Mouse (Mus musculus): ENCODE measurements at regions not wholly inside any gene's neighbourhood (a gene's known extent, or its start where the extent isn't known, plus 50 kb on each side); places are given as distances from the start of the nearest gene placed in this dataset.
A peak's percentile ranks its signal among the peaks of the same experiment; 100 is the strongest.

DNA sequence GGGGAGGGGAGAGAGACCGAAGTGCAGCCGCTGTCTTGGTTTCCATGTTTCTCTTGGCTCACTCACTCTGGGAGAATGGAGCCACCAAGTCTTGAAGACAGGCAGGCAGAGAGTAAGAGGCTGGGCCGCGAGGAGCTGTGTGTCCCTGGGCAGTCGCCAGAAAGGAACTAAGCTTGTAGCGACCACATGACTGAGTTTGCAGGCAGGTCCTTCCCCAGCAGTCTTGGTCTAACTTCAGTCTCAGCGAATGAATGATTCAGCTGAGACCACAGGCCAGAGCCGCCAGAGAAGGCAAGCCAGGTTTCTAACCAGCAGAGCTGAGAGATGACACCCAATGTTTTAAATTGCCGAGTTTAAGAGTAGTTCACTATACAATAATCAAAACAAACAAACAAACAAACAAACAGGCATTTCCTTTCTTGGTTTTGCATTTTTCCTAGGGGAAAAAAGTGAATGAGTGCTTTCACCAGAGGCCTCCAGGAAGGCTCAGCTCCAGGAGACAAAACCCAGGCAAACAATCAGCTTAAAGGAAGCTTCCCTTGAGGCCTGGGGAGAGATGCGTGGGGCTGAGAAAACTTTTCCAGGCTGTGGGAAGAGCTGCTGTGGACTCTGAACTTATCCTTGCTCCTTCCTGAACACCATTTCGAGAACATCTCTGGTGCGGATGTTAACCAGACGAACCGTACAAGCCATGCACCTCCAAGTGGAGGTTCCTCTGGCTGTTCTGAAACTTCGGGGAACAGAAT, 82.1 kb downstream of the Vcpkmt start:
- H3K4me3 ChIP-seq (ENCODE audit: insufficient read depth, low read depth, low read length): no peak overlapping the region
- peak overlapping the region; percentile 98 for H3K27ac ChIP-seq (replicated peaks; ENCODE audit: low read depth, low read length)
- peaks cover 9% of the 10 kb centered on the region; the same call in 1 of the 2 replicates for H3K4me1 ChIP-seq (ENCODE audit: control insufficient read depth, insufficient read depth, insufficient read length, low read length)

DNA sequence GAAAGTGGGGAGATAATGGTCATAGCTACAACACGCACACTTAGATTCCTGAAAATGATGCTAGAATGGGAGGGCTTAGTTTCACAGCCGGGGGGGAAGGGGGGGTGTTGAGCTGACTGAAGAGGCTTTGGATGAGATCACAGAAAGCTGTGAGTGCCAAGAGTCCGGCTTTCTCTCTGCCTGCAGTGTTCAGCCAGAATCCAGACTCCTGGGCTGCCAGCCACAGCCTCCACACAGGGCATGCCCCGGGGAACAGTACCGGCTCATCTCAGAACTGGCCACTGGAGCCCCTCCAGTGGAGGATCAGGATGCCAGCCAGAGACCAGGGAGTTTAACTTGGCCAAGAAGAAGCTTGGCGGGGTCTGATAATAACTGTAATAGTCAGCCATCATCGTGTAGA, 85.7 kb downstream of the Vcpkmt start:
- H3K27ac ChIP-seq (replicated peaks; ENCODE audit: low read depth, low read length): no peak overlapping the region
- H3K4me1 ChIP-seq (ENCODE audit: control insufficient read depth, insufficient read depth, insufficient read length, low read length): peaks cover 14% of the 10 kb centered on the region
- no peak overlapping the region for H3K4me3 ChIP-seq (ENCODE audit: insufficient read depth, low read depth, low read length)

GRCm38 (mm10) chr12:69496341-69496904, 86.4 kb downstream of the Vcpkmt start:
- H3K27ac ChIP-seq (replicated peaks; ENCODE audit: low read depth, low read length): no peak overlapping the region
- peaks cover 14% of the 10 kb centered on the region for H3K4me1 ChIP-seq (ENCODE audit: control insufficient read depth, insufficient read depth, insufficient read length, low read length)
- H3K4me3 ChIP-seq (ENCODE audit: insufficient read depth, low read depth, low read length): no peak overlapping the region

DNA sequence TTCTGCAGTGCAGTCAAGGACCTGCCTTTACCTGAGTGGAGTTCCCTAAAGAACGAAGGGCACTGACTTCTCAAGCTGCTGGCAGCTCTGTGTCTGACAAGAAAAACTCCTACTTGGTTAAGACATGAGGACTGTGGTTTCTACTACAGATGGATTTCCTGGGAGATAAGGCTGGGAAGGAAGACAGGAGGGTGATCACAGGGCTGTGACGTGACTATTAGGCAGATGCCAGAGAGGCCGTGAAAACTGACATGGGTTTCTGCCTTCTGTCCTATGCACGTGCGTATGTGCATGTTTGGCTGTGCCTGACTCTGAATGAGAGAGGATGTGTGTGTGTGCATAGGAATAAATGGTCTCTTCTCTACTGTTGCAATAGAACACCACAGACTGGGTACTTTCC, 87.1 kb downstream of the Vcpkmt start:
- Histone ChIP-seq H3K4me1 (ENCODE audit: control insufficient read depth, insufficient read depth, insufficient read length, low read length) (peaks cover 11% of the 10 kb centered on the region), H3K4me3 (ENCODE audit: insufficient read depth, low read depth, low read length) (no peak overlapping the region), H3K27ac (replicated peaks; ENCODE audit: low read depth, low read length) (no peak overlapping the region)

DNA sequence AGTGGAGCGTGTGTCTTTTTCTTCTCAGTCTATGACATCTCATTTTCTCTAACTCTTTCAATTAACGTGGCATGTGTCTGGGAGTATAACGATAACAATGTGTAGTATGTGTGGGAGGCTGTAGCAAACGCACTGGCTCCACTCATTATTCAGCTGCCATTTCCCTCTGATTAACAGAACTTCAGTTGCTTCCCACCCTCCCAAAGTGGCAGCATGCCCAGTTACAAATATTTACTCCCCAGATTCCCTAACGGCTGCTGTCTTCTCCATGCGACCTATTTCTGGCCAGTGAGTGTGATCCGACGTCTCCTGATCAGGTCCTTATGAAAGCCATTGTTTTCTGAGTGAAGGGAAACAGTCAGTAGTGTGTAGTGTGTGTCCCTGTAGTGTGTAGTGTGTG, 88.2 kb downstream of the Vcpkmt start:
- no peak overlapping the region for H3K27ac ChIP-seq (replicated peaks; ENCODE audit: low read depth, low read length)
- peaks cover 8% of the 10 kb centered on the region for H3K4me1 ChIP-seq (ENCODE audit: control insufficient read depth, insufficient read depth, insufficient read length, low read length)
- H3K4me3 ChIP-seq (ENCODE audit: insufficient read depth, low read depth, low read length): no peak overlapping the region

DNA sequence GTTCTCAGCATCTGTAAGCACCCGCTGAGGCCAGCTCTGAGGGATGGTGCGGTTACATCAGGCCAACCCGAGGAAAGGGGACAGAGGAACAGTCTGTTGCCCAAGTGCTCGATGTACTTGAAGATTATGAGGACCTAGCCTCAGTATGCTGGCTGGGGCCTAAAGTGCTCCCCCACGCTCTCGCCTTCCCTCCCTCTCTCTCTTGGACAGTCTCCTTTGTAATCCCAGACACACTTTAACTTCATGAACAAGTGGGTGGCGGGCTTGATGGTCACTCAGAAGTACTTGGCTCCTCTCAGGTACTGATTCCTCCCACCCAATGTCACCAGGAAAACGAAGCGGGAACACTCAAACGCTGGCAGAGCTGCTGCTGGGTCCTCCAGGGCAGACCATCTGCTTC, 93.1 kb downstream of the Vcpkmt start:
- no peak overlapping the region for H3K4me3 ChIP-seq (ENCODE audit: insufficient read depth, low read depth, low read length)
- H3K27ac ChIP-seq (replicated peaks; ENCODE audit: low read depth, low read length): no peak overlapping the region
- peaks cover 8% of the 10 kb centered on the region for H3K4me1 ChIP-seq (ENCODE audit: control insufficient read depth, insufficient read depth, insufficient read length, low read length)

DNA sequence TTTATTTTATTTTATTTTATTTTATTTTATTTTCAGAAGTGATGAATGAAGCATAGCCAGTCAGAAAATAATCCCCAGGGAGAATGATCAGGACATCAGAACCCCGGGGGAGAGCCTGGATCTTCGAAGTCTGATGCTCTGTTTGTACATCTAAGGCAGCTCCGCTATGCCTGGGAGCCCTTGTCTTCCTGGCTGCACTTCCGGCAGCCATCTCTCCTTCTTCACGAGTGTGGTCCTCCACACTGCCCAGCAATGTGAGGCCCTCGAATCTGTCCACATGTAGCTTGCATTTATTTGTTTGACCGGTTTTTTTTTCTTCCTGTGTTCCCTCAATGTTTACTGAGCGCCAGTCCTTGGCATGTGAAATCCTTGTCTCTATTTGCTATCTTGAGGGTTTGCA, 95.9 kb downstream of the Vcpkmt start:
- Histone ChIP-seq H3K27ac (replicated peaks; ENCODE audit: low read depth, low read length) (no peak overlapping the region), H3K4me3 (ENCODE audit: insufficient read depth, low read depth, low read length) (no peak overlapping the region), H3K4me1 (ENCODE audit: control insufficient read depth, insufficient read depth, insufficient read length, low read length) (peaks cover 11% of the 10 kb centered on the region)

DNA sequence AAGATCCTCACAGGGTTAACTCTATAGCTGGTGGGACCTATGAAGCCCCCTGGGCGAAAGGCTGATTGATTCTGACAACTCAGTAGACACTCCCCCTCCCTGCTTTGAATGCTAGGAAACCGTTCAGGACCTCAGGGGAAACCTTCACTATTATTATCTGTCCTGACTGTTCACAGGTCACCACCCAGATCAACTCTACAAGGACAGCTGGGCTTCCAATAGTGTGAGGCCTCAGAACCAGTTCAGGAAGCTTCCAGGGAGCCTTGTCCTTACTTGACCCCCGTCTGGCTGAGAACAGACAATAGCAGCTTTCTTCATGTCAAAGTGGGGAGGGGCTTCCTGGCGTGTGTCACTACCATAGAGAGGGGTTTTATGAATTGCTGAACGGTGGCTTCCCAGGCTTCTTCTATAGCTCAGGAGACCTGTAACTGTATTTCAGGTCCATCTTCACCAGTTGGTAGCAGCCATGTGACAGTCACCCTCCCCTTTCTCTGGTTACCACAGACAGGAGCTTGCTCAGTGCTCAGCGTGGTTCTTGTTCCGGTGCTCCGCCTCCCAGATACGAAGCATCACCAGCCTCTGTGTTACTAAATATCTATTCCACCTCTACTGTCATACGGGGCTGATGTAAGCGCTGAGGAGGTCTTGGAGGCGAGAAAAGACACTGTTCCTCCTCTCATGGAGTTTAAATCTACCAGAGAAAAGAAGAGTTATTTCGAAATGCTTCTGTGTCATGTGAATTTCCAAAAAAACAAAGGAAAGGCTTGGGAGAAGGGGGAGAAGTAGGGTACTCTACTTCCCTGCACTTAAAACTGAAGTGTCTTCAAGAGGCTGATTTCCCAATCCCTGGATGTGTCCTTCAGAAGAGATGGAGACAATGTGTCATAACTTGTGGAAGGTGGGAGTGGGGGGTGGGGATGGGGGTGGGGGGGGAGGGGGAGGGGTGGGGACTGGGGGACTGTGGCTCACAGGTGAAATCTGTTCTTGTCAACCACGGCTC, 96.9 kb downstream of the Vcpkmt start:
- peak overlapping the region; percentile 27 for H3K4me3 ChIP-seq (ENCODE audit: insufficient read depth, low read depth, low read length)
- peak overlapping the region; percentile 97 for H3K27ac ChIP-seq (replicated peaks; ENCODE audit: low read depth, low read length)
- peaks cover 8% of the 10 kb centered on the region for H3K4me1 ChIP-seq (ENCODE audit: control insufficient read depth, insufficient read depth, insufficient read length, low read length)

DNA sequence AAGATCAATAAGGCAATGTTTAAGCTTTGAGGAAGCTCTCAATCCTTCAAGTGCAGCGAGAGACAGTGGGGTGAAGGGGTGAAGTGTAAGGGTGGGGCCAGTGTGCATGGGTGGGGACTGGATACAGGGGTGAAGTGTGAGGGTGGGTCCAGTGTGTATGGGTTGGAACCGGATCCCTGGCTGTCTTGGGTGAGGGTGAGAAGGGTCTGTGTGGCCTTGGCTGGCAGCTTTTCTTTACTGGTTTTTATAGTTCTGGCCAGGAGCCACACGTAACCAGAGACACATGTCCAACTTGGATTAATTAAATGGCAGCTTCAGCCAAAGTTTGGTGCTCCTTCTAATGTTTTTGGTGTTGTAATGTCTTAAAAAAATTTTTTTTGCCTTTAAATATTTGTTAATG, 101.4 kb downstream of the Vcpkmt start:
- Histone ChIP-seq H3K4me3 (ENCODE audit: insufficient read depth, low read depth, low read length) (no peak overlapping the region), H3K27ac (replicated peaks; ENCODE audit: low read depth, low read length) (no peak overlapping the region), H3K4me1 (ENCODE audit: control insufficient read depth, insufficient read depth, insufficient read length, low read length) (peaks cover 11% of the 10 kb centered on the region)

DNA sequence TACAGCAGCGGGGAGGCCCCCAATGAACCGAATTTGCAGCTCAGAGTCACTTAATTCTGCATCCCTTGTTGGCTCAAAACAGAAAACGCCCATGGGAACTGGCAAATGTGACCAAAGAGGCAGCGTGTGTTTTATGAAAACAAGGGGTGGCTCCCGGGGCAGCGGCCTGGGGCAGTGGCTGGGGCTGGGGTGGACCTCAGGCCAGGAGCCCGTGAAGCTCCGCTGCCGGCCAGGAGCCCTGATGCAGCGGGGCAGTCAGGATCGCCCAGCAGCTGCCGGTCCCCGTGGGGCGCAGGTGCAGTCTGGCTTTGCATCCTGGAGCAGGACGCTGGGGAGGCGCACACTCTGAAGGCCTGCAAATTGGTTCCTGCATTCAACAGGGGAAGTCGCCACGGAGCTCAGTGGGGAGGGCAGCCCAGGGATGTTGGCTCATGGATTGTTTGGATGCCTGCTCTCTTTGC, 104.4 kb upstream of the Gm9887 start:
- no peak overlapping the region for H3K4me3 ChIP-seq (ENCODE audit: insufficient read depth, low read depth, low read length)
- H3K4me1 ChIP-seq (ENCODE audit: control insufficient read depth, insufficient read depth, insufficient read length, low read length): peaks cover 11% of the 10 kb centered on the region
- peak overlapping the region; percentile 59; the same call in 1 of the 2 replicates for H3K27ac ChIP-seq (replicated peaks; ENCODE audit: low read depth, low read length)

GRCm38 (mm10) chr12:69476131-69476530, 103.9 kb upstream of the Gm9887 start:
- H3K27ac ChIP-seq (replicated peaks; ENCODE audit: low read depth, low read length): no peak overlapping the region; the same call in 1 of the 2 replicates
- peaks cover 11% of the 10 kb centered on the region for H3K4me1 ChIP-seq (ENCODE audit: control insufficient read depth, insufficient read depth, insufficient read length, low read length)
- no peak overlapping the region for H3K4me3 ChIP-seq (ENCODE audit: insufficient read depth, low read depth, low read length)

DNA sequence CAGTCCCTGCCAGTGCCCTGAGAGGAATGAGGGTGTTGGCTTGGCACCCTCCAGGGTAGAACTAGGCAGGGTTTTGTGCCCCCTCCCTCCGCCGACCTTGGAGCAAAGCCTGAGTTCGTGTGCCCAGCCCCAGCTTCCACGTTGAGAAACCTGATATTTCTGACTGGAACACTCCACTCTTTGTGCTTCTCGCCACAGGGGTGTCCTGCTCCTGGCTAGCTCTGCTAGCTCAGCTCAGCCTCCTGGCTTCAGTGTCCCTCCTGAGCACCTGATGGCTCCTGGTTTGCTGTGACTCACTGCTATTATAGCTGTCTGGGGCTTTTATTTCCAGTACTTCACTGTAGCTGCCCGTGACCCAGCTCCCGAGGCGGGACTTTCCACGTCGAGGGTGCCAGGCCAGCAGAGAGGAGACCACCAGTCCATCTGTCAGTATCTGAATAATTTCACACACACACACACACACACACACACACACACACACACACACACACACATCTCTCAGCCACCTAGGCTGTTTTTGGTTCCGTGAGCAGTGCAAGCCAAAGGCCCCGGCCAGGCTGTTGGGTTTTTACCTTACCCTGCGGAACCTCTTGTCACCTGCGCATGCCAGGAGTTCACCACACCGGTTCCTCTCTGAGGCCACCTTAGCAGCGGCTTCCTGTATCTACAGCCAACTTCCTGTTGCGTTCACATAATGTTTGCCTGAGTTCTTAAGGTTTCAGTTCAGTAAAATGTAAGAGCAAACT, 102.8 kb upstream of the Gm9887 start:
- no peak overlapping the region for H3K4me3 ChIP-seq (ENCODE audit: insufficient read depth, low read depth, low read length)
- peaks cover 11% of the 10 kb centered on the region for H3K4me1 ChIP-seq (ENCODE audit: control insufficient read depth, insufficient read depth, insufficient read length, low read length)
- peak overlapping the region; percentile 26 for H3K27ac ChIP-seq (replicated peaks; ENCODE audit: low read depth, low read length)

- H3K4me1 ChIP-seq (ENCODE audit: control insufficient read depth, insufficient read depth, insufficient read length, low read length): peaks cover 11% of the 10 kb centered on the region
- H3K4me3 ChIP-seq (ENCODE audit: insufficient read depth, low read depth, low read length): no peak overlapping the region
- peak overlapping the region; percentile 41 for H3K27ac ChIP-seq (replicated peaks; ENCODE audit: low read depth, low read length)
These were observed 102.1 kb upstream of the Gm9887 start for GRCm38 (mm10) chr12:69474141-69474915.

Measured in brown adipose tissue, adult 24 weeks (tissue).